Comparison of ENCODE assay signal across 8 mouse cellular contexts in the genomic region with DNA sequence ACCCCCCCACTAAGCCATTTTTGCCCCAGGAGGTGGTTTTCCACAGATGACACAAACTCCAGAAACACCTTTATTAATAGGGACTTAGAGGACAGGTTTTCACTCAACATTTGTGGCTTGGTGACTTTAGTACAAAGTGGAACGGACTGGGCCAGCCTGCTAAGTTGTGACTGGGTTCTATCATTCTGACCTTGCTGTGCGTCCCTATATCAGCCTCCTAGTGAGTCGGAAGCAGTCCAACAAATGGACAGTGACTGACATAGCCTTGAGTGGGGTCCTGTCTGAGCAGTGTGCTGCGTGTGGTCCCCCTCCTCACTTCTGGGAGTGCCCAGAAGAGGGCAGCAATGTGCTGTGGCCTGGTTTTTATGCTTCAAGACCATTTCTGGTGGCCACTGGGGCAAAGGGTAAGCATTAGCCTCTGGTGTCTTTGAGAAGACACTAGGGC. TPM values are rescaled to one million over a fixed set of nuclear protein-coding genes. Genes with fewer than 3 reads are reported as not detected.
DNase-seq lines count a peak whose midpoint lies in the region; ATAC-seq and TF ChIP-seq lines count a peak whose summit lies in the region.

No protein-coding gene starts in this region.

- WGBS in limb, embryonic 11.5 days, result 0% methylated on average over 4 of the region's 4 CpGs
- 1% methylated on average over 4 of the region's 4 CpGs for WGBS in midbrain, embryonic 13.5 days

- peak; percentile 90 for TF ChIP-seq CTCF in layer of hippocampus, adult 2 months (conservative IDR thresholded peaks at IDR 0.05)

- ATAC-seq in limb, embryonic 11.5 days (ENCODE audit: insufficient number of reproducible peaks, low FRiP score, low TSS enrichment, low read depth), result no peak
- ATAC-seq in midbrain, embryonic 13.5 days, result no peak

- peak overlapping the region; percentile 91 for H3K27ac ChIP-seq in layer of hippocampus, adult 2 months
- peak overlapping the region; percentile 68; the same call in 1 of the 2 replicates for H3K27ac ChIP-seq in limb, embryonic 11.5 days (replicated peaks; ENCODE audit: low read depth, low read length)
- peak overlapping the region; percentile 86 for H3K27ac ChIP-seq in midbrain, embryonic 13.5 days

- peaks cover 6% of the 10 kb centered on the region; the same call in 1 of the 2 replicates for H3K36me3 ChIP-seq in limb, embryonic 11.5 days (ENCODE audit: control insufficient read depth, insufficient read depth, low read length)
- H3K36me3 ChIP-seq in midbrain, embryonic 13.5 days, result peaks cover 17% of the 10 kb centered on the region

- H3K27me3 ChIP-seq in limb, embryonic 11.5 days (ENCODE audit: control insufficient read depth, insufficient read depth, low read length), result no peaks in the 10 kb centered on the region
- no peaks in the 10 kb centered on the region for H3K27me3 ChIP-seq in midbrain, embryonic 13.5 days

- H3K4me1 ChIP-seq in limb, embryonic 11.5 days (ENCODE audit: control insufficient read depth, insufficient read depth, low read length), result peaks cover 40% of the 10 kb centered on the region
- peaks cover 68% of the 10 kb centered on the region for H3K4me1 ChIP-seq in midbrain, embryonic 13.5 days (replicated peaks)

- intact Hi-C loops in heart, postnatal 36 days (cut with DNase I), result no loop called here

- peak in 1 of 2 experiments; percentile 60 for DNase-seq in layer of hippocampus, adult 2 months (ENCODE audit: low spot score in 2 of 2)
- DNase-seq in layer of hippocampus, adult 9-11 months, result no peak
- peak; percentile 28 for DNase-seq in T-cell, adult 2 months (ENCODE audit: low spot score)
- DNase-seq in embryo, embryonic 9.5 days (ENCODE audit: extremely low spot score), result peak; percentile 82
- peak; percentile 49 to 65 for DNase-seq in heart, postnatal 36 days
- DNase-seq in limb, embryonic 11.5 days (ENCODE audit: low spot score), result peak; percentile 88
- DNase-seq in thymus, postnatal 0 days (ENCODE audit: low spot score), result peak; percentile 65

- H3K4me2 ChIP-seq in limb, embryonic 11.5 days (ENCODE audit: low read depth, severe bottlenecking), result peak overlapping the region; percentile 84
- H3K4me2 ChIP-seq in midbrain, embryonic 13.5 days (replicated peaks), result peak overlapping the region; percentile 88

- peak overlapping the region; percentile 74 for H3K4me3 ChIP-seq in layer of hippocampus, adult 2 months
- H3K4me3 ChIP-seq in limb, embryonic 11.5 days (ENCODE audit: low read depth, low read length), result peak overlapping the region; percentile 53
- peak overlapping the region; percentile 76 for H3K4me3 ChIP-seq in midbrain, embryonic 13.5 days (replicated peaks)

- peak overlapping the region; percentile 77 for H3K9ac ChIP-seq in limb, embryonic 11.5 days (ENCODE audit: low read length)
- H3K9ac ChIP-seq in midbrain, embryonic 13.5 days (replicated peaks), result peak overlapping the region; percentile 80

- no peaks in the 10 kb centered on the region for H3K9me3 ChIP-seq in limb, embryonic 11.5 days (ENCODE audit: control insufficient read depth, low read length)
- no peaks in the 10 kb centered on the region for H3K9me3 ChIP-seq in midbrain, embryonic 13.5 days

RNA-seq across cellular contexts. Expression of a gene that starts 1.3 kb away (rescaled TPM):
- 10 to 100 TPM; 87.9 to 95.5 TPM for total RNA-seq in layer of hippocampus, adult 2 months (2021)
- total RNA-seq in heart, postnatal 36 days (2021), result 10 to 100 TPM; 45.7 to 51.6 TPM
- 89.3 and 102 TPM in 2 replicates for polyA plus RNA-seq in limb, embryonic 11.5 days (2014; fragmentation: Nextera tagmentation; extraction: Ambion mirVana)
- polyA plus RNA-seq in midbrain, embryonic 13.5 days (2015; fragmentation: Nextera tagmentation; extraction: Ambion mirVana), result 97.3 and 106 TPM in 2 replicates
- 59.9 and 64.3 TPM in 2 replicates for polyA plus RNA-seq in thymus, postnatal 0 days (2015; fragmentation: Nextera tagmentation; extraction: Ambion mirVana)

RNA-seq across cellular contexts. Expression of a gene that starts 5.0 kb away (rescaled TPM):
- total RNA-seq in layer of hippocampus, adult 2 months (2021), result 10 to 100 TPM; 78.2 to 82.2 TPM
- not detected for total RNA-seq in heart, postnatal 36 days (2021)
- polyA plus RNA-seq in limb, embryonic 11.5 days (2014; fragmentation: Nextera tagmentation; extraction: Ambion mirVana), result 1.8 and 3.1 TPM in 2 replicates
- 2.9 TPM in 2 replicates for polyA plus RNA-seq in midbrain, embryonic 13.5 days (2015; fragmentation: Nextera tagmentation; extraction: Ambion mirVana)
- 1.5 and 2.4 TPM in 2 replicates for polyA plus RNA-seq in thymus, postnatal 0 days (2015; fragmentation: Nextera tagmentation; extraction: Ambion mirVana)

RNA-seq across cellular contexts. Expression of a gene that starts 20.6 kb away (rescaled TPM):
- total RNA-seq in layer of hippocampus, adult 2 months (2021), result 10 to 100 TPM; 87.0 to 93.3 TPM
- total RNA-seq in heart, postnatal 36 days (2021), result 10 to 100 TPM; 45.4 to 45.6 TPM
- 20.8 and 22.5 TPM in 2 replicates for polyA plus RNA-seq in limb, embryonic 11.5 days (2014; fragmentation: Nextera tagmentation; extraction: Ambion mirVana)
- polyA plus RNA-seq in midbrain, embryonic 13.5 days (2015; fragmentation: Nextera tagmentation; extraction: Ambion mirVana), result 17.7 and 19.4 TPM in 2 replicates
- polyA plus RNA-seq in thymus, postnatal 0 days (2015; fragmentation: Nextera tagmentation; extraction: Ambion mirVana), result 4.6 and 6.4 TPM in 2 replicates

RNA-seq across cellular contexts. Expression of a gene that starts 40.6 kb away (rescaled TPM):
- 100 to 1,000 TPM; 153 to 158 TPM for total RNA-seq in layer of hippocampus, adult 2 months (2021)
- under 1 TPM; 0.11 to 0.14 TPM for total RNA-seq in heart, postnatal 36 days (2021)
- 2.3 and 2.5 TPM in 2 replicates for polyA plus RNA-seq in limb, embryonic 11.5 days (2014; fragmentation: Nextera tagmentation; extraction: Ambion mirVana)
- polyA plus RNA-seq in midbrain, embryonic 13.5 days (2015; fragmentation: Nextera tagmentation; extraction: Ambion mirVana), result 24.7 and 29.1 TPM in 2 replicates
- 0.10 and 0.19 TPM in 2 replicates for polyA plus RNA-seq in thymus, postnatal 0 days (2015; fragmentation: Nextera tagmentation; extraction: Ambion mirVana)

RNA-seq across cellular contexts. Expression of a gene that starts 50.2 kb away (rescaled TPM):
- 10 to 100 TPM; 36.0 to 44.9 TPM for total RNA-seq in layer of hippocampus, adult 2 months (2021)
- total RNA-seq in heart, postnatal 36 days (2021), result 1 to 10 TPM; 8.1 to 9.0 TPM
- 30.3 and 36.2 TPM in 2 replicates for polyA plus RNA-seq in limb, embryonic 11.5 days (2014; fragmentation: Nextera tagmentation; extraction: Ambion mirVana)
- polyA plus RNA-seq in midbrain, embryonic 13.5 days (2015; fragmentation: Nextera tagmentation; extraction: Ambion mirVana), result 38.6 and 41.4 TPM in 2 replicates
- 18.6 and 19.2 TPM in 2 replicates for polyA plus RNA-seq in thymus, postnatal 0 days (2015; fragmentation: Nextera tagmentation; extraction: Ambion mirVana)
